Mouse (Mus musculus): Measurements from ENCODE around the gene Gabrr2. TPM values are rescaled to one million over a fixed set of nuclear protein-coding genes. Genes with fewer than 3 reads are reported as not detected.

The Gabrr2 gene
- polyA plus RNA-seq, 1 experiment from 2014 or later = 0.40 TPM

DNA sequence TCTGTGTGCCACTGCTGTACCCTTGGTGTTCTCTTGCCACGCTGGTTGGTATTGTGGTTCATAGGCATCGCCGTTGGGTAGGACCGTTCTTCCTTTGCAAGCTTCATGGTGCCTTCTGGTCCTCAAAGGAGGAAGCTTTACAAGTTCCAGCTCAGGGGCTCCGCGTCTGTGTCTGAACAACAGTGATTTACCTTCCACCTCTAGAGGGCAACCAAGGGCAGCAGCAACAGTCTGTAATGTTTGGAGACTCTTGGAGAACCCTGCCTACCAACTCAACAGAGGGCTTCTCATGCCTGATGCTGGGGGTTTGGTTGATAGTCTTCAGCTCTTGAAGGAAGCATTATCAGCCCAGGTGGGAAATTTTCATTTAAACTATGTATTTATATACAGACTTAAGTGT lies 61.7 kb downstream of the Gabrr2 start:
- Histone ChIP-seq H3K4me3 (no peak overlapping the region), H3K27me3 (no peaks in the 10 kb centered on the region), H3K36me3 (no peaks in the 10 kb centered on the region), H3K4me1 (no peaks in the 10 kb centered on the region), H3K27ac (no peak overlapping the region), H3K4me2 (replicated peaks) (no peak overlapping the region), H3K9me3 (replicated peaks) (0 out of 2 replicates have a peak, but pooled peaks cover 7% of the 10 kb centered on the region), H3K9ac (no peak overlapping the region)
- 80% methylated on average over 6 of the region's 6 CpGs for WGBS
- no peak for ATAC-seq (ENCODE audit: low FRiP score)

DNA sequence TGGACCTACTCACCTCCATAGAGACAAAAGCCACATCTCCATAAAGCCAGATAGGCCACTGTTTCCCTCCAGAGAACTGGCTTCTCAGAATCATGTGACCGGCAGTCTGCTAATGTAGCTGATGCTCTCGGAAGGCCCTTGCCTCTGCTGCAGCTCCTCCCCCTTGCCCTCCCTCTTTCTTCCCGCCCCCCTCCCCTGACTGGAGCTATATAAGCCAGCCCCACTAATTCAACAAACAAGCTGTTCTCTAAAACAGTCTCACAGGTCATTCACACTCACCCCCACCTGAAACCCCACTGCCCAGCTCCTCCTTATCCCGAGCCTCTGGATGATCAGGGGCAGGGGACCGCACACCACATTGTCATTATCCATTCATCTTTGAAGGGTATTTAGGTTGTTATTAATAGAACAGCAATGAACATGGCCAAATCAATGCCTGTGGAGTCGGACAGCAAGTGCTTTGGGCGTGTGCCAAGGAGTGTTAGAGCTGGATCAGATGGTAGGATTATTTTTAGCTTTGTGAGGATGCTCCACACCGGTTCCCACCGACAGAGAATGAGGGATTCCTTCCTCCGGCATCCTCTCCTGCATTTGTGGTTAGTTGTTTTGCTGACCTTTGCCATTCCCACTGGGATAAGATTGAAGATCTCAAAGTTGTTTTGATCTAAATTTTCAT lies 62.7 kb downstream of the Gabrr2 start:
- H3K9ac ChIP-seq = no peak overlapping the region
- no peaks in the 10 kb centered on the region for H3K36me3 ChIP-seq
- WGBS = 74% methylated on average over 10 of the region's 10 CpGs
- H3K9me3 ChIP-seq (replicated peaks) = 0 out of 2 replicates have a peak, but pooled peaks cover 7% of the 10 kb centered on the region
- H3K4me3 ChIP-seq = no peak overlapping the region
- ATAC-seq (ENCODE audit: low FRiP score) = no peak
- H3K27ac ChIP-seq = no peak overlapping the region
- no peaks in the 10 kb centered on the region for H3K27me3 ChIP-seq
- no peaks in the 10 kb centered on the region for H3K4me1 ChIP-seq
- H3K4me2 ChIP-seq (replicated peaks) = no peak overlapping the region

DNA sequence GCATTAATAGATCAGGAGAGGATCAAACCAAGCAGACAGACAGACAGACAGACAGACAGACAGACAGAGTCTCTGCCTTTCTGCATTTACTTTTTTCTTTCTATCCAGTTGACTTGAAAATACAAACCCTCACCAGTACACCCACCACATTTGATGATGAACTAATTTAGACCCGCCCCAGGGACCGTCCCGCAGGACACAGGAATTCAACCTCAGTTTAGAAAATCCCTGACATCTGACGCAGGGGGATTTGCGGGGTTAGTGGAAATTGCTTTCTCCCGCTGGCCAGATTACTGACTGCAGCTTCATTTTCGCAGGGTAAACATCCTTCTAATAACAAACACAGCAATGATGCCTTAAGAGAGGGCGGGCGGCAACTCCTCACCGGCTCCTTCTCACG lies 69.4 kb downstream of the Gabrr2 start, which contains the start of gene Gabrr1:
TSS of gene Gabrr1 (plus strand) at position 301 of the 400 bp plus-strand sequence.
- ATAC-seq (ENCODE audit: low FRiP score) = no peak
- H3K4me3 ChIP-seq = no peak within 1 kb of the TSS
- 77% methylated on average over 11 of the region's 11 CpGs for WGBS

More for the DNA sequence above, 69.4 kb downstream of the Gabrr2 start, which contains the start of gene Gabrr1:
- Histone ChIP-seq H3K9ac (no peak within 1 kb of the TSS), H3K4me1 (no peaks in the 10 kb centered on the region), H3K9me3 (replicated peaks) (no peaks in the 10 kb centered on the region), H3K27me3 (no peaks in the 10 kb centered on the region), H3K36me3 (no peaks in the 10 kb centered on the region), H3K4me2 (replicated peaks) (no peak within 1 kb of the TSS), H3K27ac (no peak within 1 kb of the TSS)

Other genes with a start within 250 kb of the Gabrr2 start
- 25.7 and 27.5 TPM in 2 replicates for gene Ankrd6, start 112.2 kb upstream of the Gabrr2 start, polyA plus RNA-seq (2016; fragmentation: Nextera tagmentation; extraction: Ambion mirVana)
- 40.1 and 44.2 TPM in 2 replicates for gene Rragd, start 80.0 kb upstream of the Gabrr2 start, polyA plus RNA-seq (2016; fragmentation: Nextera tagmentation; extraction: Ambion mirVana)
- gene Ube2j1, start 31.6 kb upstream of the Gabrr2 start, polyA plus RNA-seq (2016; fragmentation: Nextera tagmentation; extraction: Ambion mirVana) = 55.8 TPM in 2 replicates
- not detected in 2 replicates for gene Gabrr1, start 69.5 kb downstream of the Gabrr2 start, polyA plus RNA-seq (2016; fragmentation: Nextera tagmentation; extraction: Ambion mirVana)
- 1.4 and 3.0 TPM in 2 replicates for gene Pm20d2, start 126.7 kb downstream of the Gabrr2 start, polyA plus RNA-seq (2016; fragmentation: Nextera tagmentation; extraction: Ambion mirVana)
- 23.3 and 25.1 TPM in 2 replicates for gene Srsf12, start 146.0 kb downstream of the Gabrr2 start, polyA plus RNA-seq (2016; fragmentation: Nextera tagmentation; extraction: Ambion mirVana)
- gene Pnrc1, start 227.2 kb downstream of the Gabrr2 start, polyA plus RNA-seq (2016; fragmentation: Nextera tagmentation; extraction: Ambion mirVana) = 118 and 124 TPM in 2 replicates
- 31.3 and 34.6 TPM in 2 replicates for gene Rngtt, start 247.3 kb downstream of the Gabrr2 start, polyA plus RNA-seq (2016; fragmentation: Nextera tagmentation; extraction: Ambion mirVana)

Measured in hindbrain, embryonic 12.5 days (tissue).